Mouse (Mus musculus) macrophage (primary cell): Measurements from ENCODE around the gene Cacng3. TPM values are rescaled to one million over a fixed set of nuclear protein-coding genes. Genes with fewer than 3 reads are reported as not detected.

Experiments used
- H3K27ac ChIP-seq: fragments of 350-480 bp; formaldehyde crosslinking; 2 replicates; pipeline ENCODE4 v1.9.0; 2021
- H3K36me3 ChIP-seq: fragments of 350-480 bp; formaldehyde crosslinking; 2 replicates; pipeline ENCODE4 v1.9.0; 2021; ENCODE audit errors: inconsistent target
- H3K4me3 ChIP-seq: fragments of 350-480 bp; formaldehyde crosslinking; 2 replicates; pipeline ENCODE4 v1.9.0; 2021; ENCODE audit errors: inconsistent target
- H3K79me2 ChIP-seq: fragments of 350-480 bp; formaldehyde crosslinking; 2 replicates; pipeline ENCODE4 v1.9.0; 2021; ENCODE audit errors: inconsistent target
- WGBS: methylation state at CpG from one replicate; pipeline ENCODE4 v1.1.7; 2026; ENCODE audit warnings: inconsistent platforms; ENCODE audit not compliant: missing documents; 5-methylcytosine and 5-hydroxymethylcytosine counted together
- polyA plus RNA-seq: library from polyadenylated mRNA; stranded (reverse); fragments of 250-400 nt; gene quantifications from 3 replicates; pipeline ENCODE4 v1.2.4, GENCODE M21; 2018; ENCODE audit warnings: inconsistent platforms

Cacng3 gene
- polyA plus RNA-seq, 1 experiment from 2014 or later = not detected

GRCm38 (mm10) chr7:122755920-122756603 lies 85.8 kb downstream of the Cacng3 start:
- Histone ChIP-seq H3K36me3 (no peaks in the 10 kb centered on the region), H3K79me2 (no peaks in the 10 kb centered on the region), H3K4me3 (no peak overlapping the region), H3K27ac (no peak overlapping the region)
- 93% methylated on average over 5 of the region's 5 CpGs for WGBS

GRCm38 (mm10) chr7:122758645-122759044 lies 88.4 kb downstream of the Cacng3 start:
- H3K79me2 ChIP-seq = no peaks in the 10 kb centered on the region
- WGBS = 86% methylated on average over 3 of the region's 3 CpGs
- no peaks in the 10 kb centered on the region for H3K36me3 ChIP-seq
- H3K4me3 ChIP-seq = no peak overlapping the region
- H3K27ac ChIP-seq = no peak overlapping the region

DNA sequence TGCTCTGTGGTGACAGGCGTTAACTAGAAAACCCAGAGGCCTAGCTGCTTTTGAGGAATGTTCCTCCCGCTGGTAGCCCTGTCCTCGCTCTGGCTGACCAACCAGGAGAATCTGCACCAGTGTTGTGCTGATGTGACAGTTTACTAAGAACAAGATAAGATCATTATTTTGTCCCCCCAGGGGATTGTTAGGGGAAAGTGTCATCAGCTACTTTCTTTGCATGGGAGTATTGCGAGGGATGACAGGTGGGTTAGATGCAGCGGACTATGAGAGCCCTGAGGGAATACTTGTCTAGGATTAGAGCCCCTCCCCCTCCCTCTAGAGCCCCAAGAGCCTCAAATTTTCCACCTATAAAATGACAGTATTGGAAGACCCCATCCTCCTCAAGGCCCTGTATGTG lies 94.2 kb downstream of the Cacng3 start:
- no peaks in the 10 kb centered on the region for H3K36me3 ChIP-seq
- H3K79me2 ChIP-seq = no peaks in the 10 kb centered on the region
- H3K4me3 ChIP-seq = no peak overlapping the region
- H3K27ac ChIP-seq = no peak overlapping the region
- 91% methylated on average over 5 of the region's 5 CpGs for WGBS

DNA sequence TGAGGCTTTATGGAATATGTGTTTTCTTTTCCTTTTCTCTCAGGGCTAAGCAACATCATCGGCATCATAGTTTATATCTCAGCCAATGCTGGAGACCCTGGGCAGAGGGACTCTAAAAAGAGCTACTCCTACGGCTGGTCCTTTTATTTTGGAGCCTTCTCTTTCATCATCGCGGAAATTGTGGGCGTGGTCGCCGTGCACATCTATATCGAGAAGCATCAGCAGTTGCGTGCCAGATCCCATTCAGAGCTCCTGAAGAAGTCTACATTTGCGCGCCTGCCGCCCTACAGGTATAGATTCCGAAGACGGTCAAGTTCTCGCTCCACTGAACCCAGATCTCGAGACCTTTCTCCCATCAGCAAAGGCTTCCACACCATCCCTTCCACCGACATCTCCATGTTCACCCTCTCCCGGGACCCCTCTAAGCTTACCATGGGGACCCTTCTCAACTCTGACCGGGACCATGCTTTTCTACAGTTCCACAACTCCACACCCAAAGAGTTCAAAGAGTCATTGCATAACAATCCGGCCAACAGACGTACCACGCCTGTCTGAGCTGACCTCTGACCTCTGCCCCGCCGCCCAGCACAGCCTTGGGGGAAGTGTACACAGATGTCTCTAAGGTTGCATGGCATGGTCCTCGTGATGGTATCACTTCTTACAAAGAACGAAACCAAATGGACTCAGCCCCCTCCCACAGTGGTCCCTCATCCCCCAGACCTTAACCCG lies 98.2 kb downstream of the Cacng3 start:
- H3K27ac ChIP-seq = no peak overlapping the region
- no peaks in the 10 kb centered on the region for H3K36me3 ChIP-seq
- H3K79me2 ChIP-seq = no peaks in the 10 kb centered on the region
- no peak overlapping the region for H3K4me3 ChIP-seq
- 92% methylated on average over 27 of the region's 27 CpGs for WGBS

DNA sequence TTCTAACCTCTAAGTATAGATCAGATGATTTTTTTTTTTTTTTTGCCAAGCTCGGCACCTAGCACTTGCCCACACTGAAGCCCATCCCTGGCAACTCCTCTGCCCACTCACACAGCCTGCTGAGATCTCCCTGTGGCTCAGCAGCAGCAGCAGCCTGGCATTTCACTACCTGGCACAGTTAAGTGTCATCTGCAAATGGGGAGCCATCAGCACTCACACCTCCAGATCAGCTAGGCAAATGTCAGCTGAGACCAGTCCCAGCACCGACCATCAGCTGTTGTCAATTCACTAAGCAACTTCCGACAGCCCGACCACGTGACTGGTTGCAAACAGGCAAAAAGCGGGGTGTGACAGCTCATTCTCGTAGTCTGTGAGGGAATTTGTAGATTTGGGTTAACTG lies 109.3 kb downstream of the Cacng3 start:
- no peak overlapping the region for H3K27ac ChIP-seq
- no peaks in the 10 kb centered on the region for H3K79me2 ChIP-seq
- no peaks in the 10 kb centered on the region for H3K36me3 ChIP-seq
- 90% methylated on average over 7 of the region's 7 CpGs for WGBS
- no peak overlapping the region for H3K4me3 ChIP-seq

DNA sequence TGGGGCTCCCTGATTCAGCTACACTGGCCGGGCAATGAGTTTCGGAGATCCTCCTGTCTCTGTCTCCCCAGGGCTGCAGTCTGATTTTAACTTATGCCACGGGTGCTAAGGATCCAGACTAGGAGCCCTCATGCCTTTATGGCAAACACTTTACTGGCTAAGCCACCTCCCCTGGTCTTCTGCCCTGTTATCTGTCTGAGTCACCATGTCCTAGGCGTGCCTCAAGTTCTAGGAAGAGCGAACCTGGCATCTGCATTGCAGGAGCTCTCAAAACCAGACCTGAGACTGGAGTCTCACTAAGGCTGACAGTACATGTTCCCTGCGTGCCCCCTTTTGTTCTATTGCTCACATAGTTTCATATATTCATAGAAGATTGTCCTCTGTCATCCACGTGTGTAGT lies 119.6 kb downstream of the Cacng3 start:
- no peak overlapping the region for H3K4me3 ChIP-seq
- WGBS = 93% methylated on average over 7 of the region's 7 CpGs
- H3K27ac ChIP-seq = no peak overlapping the region
- no peaks in the 10 kb centered on the region for H3K79me2 ChIP-seq
- no peaks in the 10 kb centered on the region for H3K36me3 ChIP-seq

DNA sequence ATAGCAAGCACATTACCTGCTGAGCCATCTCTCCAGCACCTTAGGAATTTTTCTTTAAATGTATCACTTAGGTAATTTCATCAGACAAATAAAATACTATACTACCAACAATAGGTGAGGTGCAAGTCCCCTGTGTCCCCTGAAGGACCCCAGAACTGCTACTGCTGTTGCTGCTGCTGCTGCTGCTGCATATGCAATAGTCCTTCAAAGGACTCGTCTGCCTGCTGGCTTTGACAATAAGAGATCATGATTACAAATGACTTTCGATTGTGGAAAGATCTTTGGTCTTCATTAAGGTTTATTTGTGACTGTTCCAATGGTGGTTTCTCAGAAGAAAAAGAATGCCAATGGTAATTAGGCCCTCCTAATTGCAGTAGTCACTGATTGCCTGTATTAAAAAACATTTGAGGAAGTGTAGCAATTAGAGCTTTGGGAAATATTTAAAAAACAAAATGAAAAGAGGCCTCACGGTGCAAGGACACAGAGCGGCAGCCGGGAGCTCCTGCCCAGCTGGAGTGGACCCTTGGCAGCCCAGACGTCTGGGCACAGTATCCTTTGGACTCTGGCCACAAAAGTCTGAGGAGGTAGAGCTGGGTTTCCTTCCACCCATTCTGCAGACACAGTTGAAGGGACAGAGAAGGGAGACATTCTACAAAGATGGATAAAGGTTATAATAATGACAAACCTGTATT lies 123.5 kb downstream of the Cacng3 start:
- no peaks in the 10 kb centered on the region for H3K79me2 ChIP-seq
- 85% methylated on average over 6 of the region's 6 CpGs for WGBS

GRCm38 (mm10) chr7:122795140-122795539 lies 124.8 kb downstream of the Cacng3 start:
- Histone ChIP-seq H3K4me3 (no peak overlapping the region), H3K79me2 (no peaks in the 10 kb centered on the region), H3K27ac (no peak overlapping the region), H3K36me3 (no peaks in the 10 kb centered on the region)
- WGBS = 97% methylated on average over 5 of the region's 6 CpGs

More for the DNA sequence above, 123.5 kb downstream of the Cacng3 start:
- H3K4me3 ChIP-seq = no peak overlapping the region
- no peaks in the 10 kb centered on the region for H3K36me3 ChIP-seq
- H3K27ac ChIP-seq = no peak overlapping the region

DNA sequence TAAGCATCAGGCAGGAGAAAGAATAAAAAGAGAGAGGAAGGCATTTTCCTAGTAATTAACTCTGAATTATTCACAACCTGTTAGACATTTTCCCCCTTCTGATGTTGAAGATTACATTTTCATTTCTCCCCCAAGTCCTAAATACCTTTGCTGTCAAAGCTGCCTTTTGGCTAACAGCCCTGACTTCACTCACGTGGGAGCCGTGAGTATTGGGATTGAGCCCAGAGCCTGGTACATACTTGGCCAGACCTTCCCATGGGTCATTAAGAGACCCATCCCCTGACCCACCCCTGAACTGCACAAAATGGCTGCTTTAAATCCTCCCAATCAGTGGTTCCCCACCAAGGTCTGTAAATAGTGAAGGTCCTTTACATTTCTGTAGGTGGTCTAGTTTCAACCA lies 130.5 kb downstream of the Cacng3 start:
- Histone ChIP-seq H3K4me3 (no peak overlapping the region), H3K27ac (no peak overlapping the region), H3K79me2 (no peaks in the 10 kb centered on the region), H3K36me3 (no peaks in the 10 kb centered on the region)
- WGBS = 85% methylated on average over 2 of the region's 2 CpGs

- Histone ChIP-seq H3K79me2 (no peaks in the 10 kb centered on the region), H3K4me3 (no peak overlapping the region), H3K27ac (no peak overlapping the region), H3K36me3 (no peaks in the 10 kb centered on the region)
- 86% methylated on average over 9 of the region's 9 CpGs for WGBS
Observed at GRCm38 (mm10) chr7:122803839-122804496, 133.7 kb downstream of the Cacng3 start.

GRCm38 (mm10) chr7:122806531-122806930 lies 136.2 kb downstream of the Cacng3 start:
- no peak overlapping the region for H3K4me3 ChIP-seq

GRCm38 (mm10) chr7:122813724-122814123 lies 143.4 kb downstream of the Cacng3 start:
- Histone ChIP-seq H3K4me3 (no peak overlapping the region), H3K27ac (no peak overlapping the region), H3K36me3 (no peaks in the 10 kb centered on the region), H3K79me2 (no peaks in the 10 kb centered on the region)
- 0% methylated on average over 1 of the region's 1 CpGs for WGBS

More at GRCm38 (mm10) chr7:122806531-122806930, 136.2 kb downstream of the Cacng3 start:
- Histone ChIP-seq H3K36me3 (no peaks in the 10 kb centered on the region), H3K79me2 (no peaks in the 10 kb centered on the region), H3K27ac (no peak overlapping the region)
- WGBS = 83% methylated on average over 4 of the region's 5 CpGs

DNA sequence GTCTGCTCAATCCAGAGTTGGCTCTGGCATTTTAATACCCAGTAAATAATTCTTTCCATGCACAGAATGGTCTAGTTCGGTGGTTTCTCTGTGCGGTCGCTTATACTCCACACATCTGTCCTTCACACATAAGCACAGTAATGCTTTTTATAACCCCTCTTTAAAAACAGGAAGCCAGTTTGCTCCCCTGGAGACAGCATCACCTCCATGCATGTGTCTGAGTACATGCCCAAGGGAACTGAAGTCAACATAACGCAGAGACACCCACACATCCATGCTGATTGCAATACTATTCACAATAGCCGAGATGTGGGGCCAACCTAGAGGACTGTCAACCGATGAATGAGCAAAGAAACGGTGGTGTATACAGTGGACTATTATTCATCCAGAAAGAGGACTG lies 147.3 kb downstream of the Cacng3 start:
- H3K79me2 ChIP-seq = no peaks in the 10 kb centered on the region
- no peak overlapping the region for H3K27ac ChIP-seq
- WGBS = 89% methylated on average over 7 of the region's 7 CpGs
- no peaks in the 10 kb centered on the region for H3K36me3 ChIP-seq
- no peak overlapping the region for H3K4me3 ChIP-seq
